Mouse (Mus musculus) ES-Bruce4 (cell line): ENCODE measurements around the gene Magi2.
A peak's percentile ranks its signal among the peaks of the same experiment; 100 is the strongest.

Experiments
- CTCF ChIP-seq: IDR thresholded peaks from one replicate; pipeline ENCODE4 v1.8.1; 2011; ENCODE audit warnings: low read depth, low read length
- EP300 ChIP-seq: IDR thresholded peaks from 2 replicates; pipeline ENCODE4 v1.6.1; 2011; ENCODE audit warnings: low read depth, low read length; ENCODE audit not compliant: insufficient read depth
- POLR2A ChIP-seq: IDR thresholded peaks from one replicate; pipeline ENCODE4 v1.8.1; 2011; ENCODE audit warnings: low read length; ENCODE audit not compliant: insufficient read depth

GRCm38 (mm10) chr5:20470466-20470865 lies 1243.6 kb downstream of the Magi2 start:
- peak; percentile 73 for TF ChIP-seq CTCF
- no peak for TF ChIP-seq POLR2A
- TF ChIP-seq EP300 = no peak
